Mouse (Mus musculus) kidney, adult 2 months (tissue): ENCODE results near the gene Oaz2.

Source experiments
- CTCF ChIP-seq: fragments of 200-500 bp; conservative IDR thresholded peaks from 2 replicates; pipeline ENCODE4 v1.5.1; 2011; ENCODE audit warnings: low read depth, mild to moderate bottlenecking, control low read depth, low read length, moderate library complexity, mixed read lengths; ENCODE audit not compliant: insufficient read depth, insufficient read length
- POLR2A ChIP-seq: fragments of 200-500 bp; IDR thresholded peaks from one replicate; pipeline ENCODE4 v1.6.1; 2011; ENCODE audit warnings: low read depth, low read length, control low read depth

- TF ChIP-seq CTCF = no peak
- TF ChIP-seq POLR2A = no peak
These were observed 45.0 kb upstream of the Oaz2 start for GRCm38 (mm10) chr9:65622826-65623225.
